Mouse (Mus musculus): Measurements from ENCODE around the gene Vezt. TPM values are rescaled to one million over a fixed set of nuclear protein-coding genes. Genes with fewer than 3 reads are reported as not detected.

Gene Vezt
- polyA plus RNA-seq, 1 experiment from 2014 or later: 32.3 TPM

DNA sequence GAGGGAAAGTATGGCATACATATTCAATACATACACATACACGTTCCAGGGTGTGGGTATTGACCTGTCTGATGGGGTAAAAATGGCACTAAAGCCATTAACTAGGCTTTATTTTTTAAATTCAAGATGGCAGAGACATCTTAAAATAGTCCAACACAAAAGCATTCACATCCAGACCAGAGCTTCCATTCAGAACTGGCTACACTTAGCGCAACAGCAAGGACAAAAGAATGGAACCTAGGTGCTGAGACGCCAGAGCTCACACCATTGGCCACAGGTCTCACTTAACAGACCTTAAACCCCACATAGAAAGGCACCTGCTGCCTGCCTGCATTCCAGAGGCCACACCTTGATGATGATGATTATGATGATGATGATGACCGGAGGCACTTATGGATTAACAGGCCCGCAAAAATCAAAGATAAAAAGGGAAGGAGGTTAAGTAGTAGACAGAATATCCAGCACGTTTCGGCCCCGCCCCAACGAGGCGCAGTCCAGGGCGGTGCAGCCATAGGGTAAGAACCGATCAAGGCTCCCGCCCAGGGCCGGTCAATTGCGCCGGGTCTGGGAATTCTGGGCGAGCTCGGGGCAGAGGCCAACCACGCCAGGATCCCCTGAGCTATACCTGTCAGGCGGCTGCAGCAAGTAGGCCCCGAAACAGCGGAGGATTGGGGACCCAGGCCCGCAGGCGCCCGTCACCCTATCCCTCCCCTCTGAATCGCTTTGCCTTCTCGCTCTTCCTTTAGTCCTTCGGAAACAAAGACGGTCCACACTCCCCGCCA lies 550 bp downstream of the Vezt start:
- Histone ChIP-seq H3K36me3 (ENCODE audit: control insufficient read depth, insufficient read depth, low read length) (no peaks in the 10 kb centered on the region), H3K4me1 (ENCODE audit: control insufficient read depth, insufficient read depth, low read length) (peaks cover 2% of the 10 kb centered on the region; the same call in 1 of the 2 replicates), H3K27me3 (ENCODE audit: control insufficient read depth, insufficient read depth, low read length) (no peaks in the 10 kb centered on the region), H3K4me2 (ENCODE audit: low read depth, severe bottlenecking) (peak overlapping the region; percentile 60), H3K4me3 (ENCODE audit: low read depth, low read length) (peak overlapping the region; percentile 85), H3K27ac (replicated peaks; ENCODE audit: low read depth, low read length) (no peak overlapping the region), H3K9me3 (ENCODE audit: control insufficient read depth, low read length) (no peaks in the 10 kb centered on the region), H3K9ac (ENCODE audit: low read length) (peak overlapping the region; percentile 82)
- DNase-seq (ENCODE audit: low spot score): peak; percentile 81
- 3% methylated on average over 30 of the region's 30 CpGs for WGBS
- peak; percentile 75 for ATAC-seq (ENCODE audit: insufficient number of reproducible peaks, low FRiP score, low TSS enrichment, low read depth)

DNA sequence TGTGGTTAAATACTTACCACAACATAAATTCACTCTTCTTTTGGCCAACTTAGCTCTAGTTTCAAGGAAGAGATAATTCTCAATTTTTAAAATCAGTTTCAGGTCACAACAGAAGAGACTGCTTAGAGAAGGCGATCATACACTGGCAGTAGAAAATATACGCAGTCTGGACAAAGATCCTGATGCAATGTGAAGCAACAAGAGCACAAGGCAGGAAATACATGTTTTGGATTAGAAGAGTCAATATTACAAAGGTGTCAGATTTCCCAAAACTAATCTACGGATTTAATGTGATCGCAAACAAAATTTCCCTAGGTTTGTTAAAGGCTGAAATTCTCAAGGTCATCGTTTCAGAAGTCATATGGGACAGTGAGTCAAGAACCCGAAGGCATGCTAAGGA lies 4.5 kb downstream of the Vezt start:
- H3K9ac ChIP-seq (ENCODE audit: low read length): no peak overlapping the region
- no peak overlapping the region for H3K4me2 ChIP-seq (ENCODE audit: low read depth, severe bottlenecking)
- no peak overlapping the region for H3K27ac ChIP-seq (replicated peaks; ENCODE audit: low read depth, low read length)
- H3K9me3 ChIP-seq (ENCODE audit: control insufficient read depth, low read length): no peaks in the 10 kb centered on the region
- H3K36me3 ChIP-seq (ENCODE audit: control insufficient read depth, insufficient read depth, low read length): no peaks in the 10 kb centered on the region
- no peak overlapping the region for H3K4me3 ChIP-seq (ENCODE audit: low read depth, low read length)
- WGBS: 90% methylated on average over 6 of the region's 6 CpGs
- no peaks in the 10 kb centered on the region for H3K27me3 ChIP-seq (ENCODE audit: control insufficient read depth, insufficient read depth, low read length)
- peaks cover 2% of the 10 kb centered on the region; the same call in 1 of the 2 replicates for H3K4me1 ChIP-seq (ENCODE audit: control insufficient read depth, insufficient read depth, low read length)
- no peak for ATAC-seq (ENCODE audit: insufficient number of reproducible peaks, low FRiP score, low TSS enrichment, low read depth)
- DNase-seq (ENCODE audit: low spot score): no peak

DNA sequence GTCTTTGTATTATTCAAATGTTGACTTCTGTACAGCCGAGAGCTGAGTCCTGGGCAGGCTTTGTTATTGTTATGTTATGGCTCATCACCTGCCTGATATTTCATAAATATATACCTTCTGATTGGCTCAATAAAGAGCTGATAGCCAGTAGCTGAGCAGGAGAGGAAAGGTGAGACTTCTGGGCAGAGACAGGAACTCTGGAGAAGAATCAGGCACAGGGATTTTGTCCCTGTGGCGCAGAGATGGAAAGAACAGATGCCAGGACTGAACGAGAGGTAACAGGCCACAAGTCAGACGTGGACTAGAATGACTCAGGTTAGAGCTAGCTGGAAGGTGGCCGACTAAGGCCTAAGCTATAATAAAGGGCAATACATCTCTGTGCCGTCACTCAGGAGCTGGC lies 7.1 kb downstream of the Vezt start:
- 86% methylated on average over 6 of the region's 6 CpGs for WGBS
- no peaks in the 10 kb centered on the region for H3K4me1 ChIP-seq (ENCODE audit: control insufficient read depth, insufficient read depth, low read length)
- no peak overlapping the region for H3K4me2 ChIP-seq (ENCODE audit: low read depth, severe bottlenecking)

DNA sequence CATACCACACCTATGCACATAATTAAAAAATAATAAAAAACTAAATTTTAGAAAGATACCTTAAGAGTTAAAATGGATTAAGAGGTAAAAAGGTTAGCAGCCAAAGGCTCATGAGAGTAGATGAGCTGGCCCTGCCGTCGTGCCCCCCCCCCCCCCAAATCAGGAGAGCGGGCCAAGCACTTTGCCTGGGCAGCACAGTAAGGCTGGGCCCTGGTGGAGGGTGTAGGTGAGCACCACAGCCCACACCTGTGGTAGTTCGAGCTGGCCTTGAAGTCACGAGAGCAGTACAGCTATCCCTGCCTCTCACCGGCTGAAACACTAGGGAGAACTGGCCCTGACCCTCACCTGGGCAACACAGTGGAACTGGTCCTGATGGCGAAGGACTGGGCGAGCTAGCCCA lies 10.5 kb downstream of the Vezt start:
- Histone ChIP-seq H3K36me3 (ENCODE audit: control insufficient read depth, insufficient read depth, low read length) (no peaks in the 10 kb centered on the region; the same call in 1 of the 2 replicates), H3K4me2 (ENCODE audit: low read depth, severe bottlenecking) (no peak overlapping the region), H3K4me1 (ENCODE audit: control insufficient read depth, insufficient read depth, low read length) (no peaks in the 10 kb centered on the region), H3K9me3 (ENCODE audit: control insufficient read depth, low read length) (no peaks in the 10 kb centered on the region), H3K9ac (ENCODE audit: low read length) (no peak overlapping the region), H3K27me3 (ENCODE audit: control insufficient read depth, insufficient read depth, low read length) (no peaks in the 10 kb centered on the region), H3K4me3 (ENCODE audit: low read depth, low read length) (no peak overlapping the region), H3K27ac (replicated peaks; ENCODE audit: low read depth, low read length) (no peak overlapping the region)
- 93% methylated on average over 7 of the region's 8 CpGs for WGBS
- ATAC-seq (ENCODE audit: insufficient number of reproducible peaks, low FRiP score, low TSS enrichment, low read depth): no peak
- DNase-seq (ENCODE audit: low spot score): no peak

More for the DNA sequence above, 7.1 kb downstream of the Vezt start:
- DNase-seq (ENCODE audit: low spot score): no peak
- Histone ChIP-seq H3K27me3 (ENCODE audit: control insufficient read depth, insufficient read depth, low read length) (no peaks in the 10 kb centered on the region), H3K9me3 (ENCODE audit: control insufficient read depth, low read length) (no peaks in the 10 kb centered on the region), H3K27ac (replicated peaks; ENCODE audit: low read depth, low read length) (no peak overlapping the region), H3K9ac (ENCODE audit: low read length) (no peak overlapping the region), H3K36me3 (ENCODE audit: control insufficient read depth, insufficient read depth, low read length) (no peaks in the 10 kb centered on the region; the same call in 1 of the 2 replicates), H3K4me3 (ENCODE audit: low read depth, low read length) (no peak overlapping the region)
- no peak for ATAC-seq (ENCODE audit: insufficient number of reproducible peaks, low FRiP score, low TSS enrichment, low read depth)

DNA sequence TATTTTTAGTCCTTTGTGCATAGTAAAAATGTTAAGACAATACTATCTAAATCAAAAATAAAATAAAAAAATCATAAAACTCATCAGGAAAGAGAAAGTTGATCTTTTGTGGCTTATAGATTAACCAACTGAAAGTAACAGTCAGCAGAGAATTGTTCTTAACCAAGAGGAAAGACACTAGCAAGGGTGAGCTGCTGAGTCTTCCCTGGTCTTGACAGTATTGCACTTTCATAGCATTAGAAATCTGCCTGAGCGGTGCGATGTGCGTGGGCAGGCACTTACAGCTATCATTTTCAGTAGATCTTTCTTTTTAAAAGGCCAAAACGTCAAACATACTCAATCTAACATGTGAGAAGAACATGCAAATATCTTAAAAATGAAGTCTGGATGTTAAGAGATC lies 14.6 kb downstream of the Vezt start:
- Histone ChIP-seq H3K4me3 (ENCODE audit: low read depth, low read length) (no peak overlapping the region), H3K9ac (ENCODE audit: low read length) (no peak overlapping the region), H3K9me3 (ENCODE audit: control insufficient read depth, low read length) (no peaks in the 10 kb centered on the region), H3K36me3 (ENCODE audit: control insufficient read depth, insufficient read depth, low read length) (no peaks in the 10 kb centered on the region; the same call in 1 of the 2 replicates), H3K4me1 (ENCODE audit: control insufficient read depth, insufficient read depth, low read length) (no peaks in the 10 kb centered on the region), H3K27ac (replicated peaks; ENCODE audit: low read depth, low read length) (no peak overlapping the region), H3K27me3 (ENCODE audit: control insufficient read depth, insufficient read depth, low read length) (no peaks in the 10 kb centered on the region), H3K4me2 (ENCODE audit: low read depth, severe bottlenecking) (no peak overlapping the region)
- no peak for DNase-seq (ENCODE audit: low spot score)
- WGBS: 93% methylated on average over 4 of the region's 4 CpGs
- no peak for ATAC-seq (ENCODE audit: insufficient number of reproducible peaks, low FRiP score, low TSS enrichment, low read depth)

DNA sequence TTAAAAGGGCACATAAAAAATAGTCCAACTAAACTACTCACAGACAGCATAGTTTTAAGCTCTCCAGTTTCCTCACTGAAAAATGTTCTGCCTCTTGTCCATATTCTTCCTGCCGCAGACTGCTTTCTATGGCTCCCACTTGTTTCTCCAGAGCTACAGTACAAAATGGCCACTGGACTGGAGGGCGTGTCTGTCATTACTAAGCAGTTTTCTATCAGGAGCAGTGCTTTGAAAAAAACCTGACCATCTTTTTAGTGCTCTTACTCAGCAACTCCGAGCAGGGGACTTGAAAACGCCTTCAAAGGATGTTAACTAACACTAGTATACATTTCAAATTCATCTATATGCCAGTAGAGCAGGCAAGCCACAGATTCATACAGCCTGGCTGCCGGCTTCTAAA lies 15.0 kb downstream of the Vezt start:
- Histone ChIP-seq H3K9ac (ENCODE audit: low read length) (no peak overlapping the region), H3K36me3 (ENCODE audit: control insufficient read depth, insufficient read depth, low read length) (no peaks in the 10 kb centered on the region; the same call in 1 of the 2 replicates)

DNA sequence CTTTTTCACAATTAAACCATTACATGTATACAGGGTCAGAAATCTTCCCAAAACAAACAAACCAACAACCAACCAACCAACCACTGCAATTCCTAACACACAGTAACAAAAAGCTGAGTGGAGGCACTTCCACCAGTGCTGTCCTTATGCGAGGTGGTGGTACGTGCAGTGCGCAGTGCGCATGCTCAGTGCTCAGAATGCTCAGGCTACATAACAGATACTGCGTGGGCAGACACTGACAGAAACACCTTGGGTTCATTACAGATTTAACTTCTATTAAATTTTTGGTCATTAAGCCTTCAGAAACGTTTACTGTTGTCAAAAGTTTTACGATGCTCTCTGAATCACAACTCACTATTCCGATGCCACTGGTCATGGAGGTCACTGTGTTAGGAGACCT lies 18.2 kb downstream of the Vezt start:
- Histone ChIP-seq H3K4me2 (ENCODE audit: low read depth, severe bottlenecking) (no peak overlapping the region), H3K36me3 (ENCODE audit: control insufficient read depth, insufficient read depth, low read length) (no peaks in the 10 kb centered on the region), H3K9ac (ENCODE audit: low read length) (no peak overlapping the region), H3K27ac (replicated peaks; ENCODE audit: low read depth, low read length) (no peak overlapping the region), H3K27me3 (ENCODE audit: control insufficient read depth, insufficient read depth, low read length) (no peaks in the 10 kb centered on the region), H3K4me1 (ENCODE audit: control insufficient read depth, insufficient read depth, low read length) (no peaks in the 10 kb centered on the region), H3K9me3 (ENCODE audit: control insufficient read depth, low read length) (no peaks in the 10 kb centered on the region), H3K4me3 (ENCODE audit: low read depth, low read length) (no peak overlapping the region)
- DNase-seq (ENCODE audit: low spot score): no peak
- ATAC-seq (ENCODE audit: insufficient number of reproducible peaks, low FRiP score, low TSS enrichment, low read depth): no peak
- WGBS: 76% methylated on average over 8 of the region's 8 CpGs

More for the DNA sequence above, 15.0 kb downstream of the Vezt start:
- Histone ChIP-seq H3K27me3 (ENCODE audit: control insufficient read depth, insufficient read depth, low read length) (no peaks in the 10 kb centered on the region), H3K4me3 (ENCODE audit: low read depth, low read length) (no peak overlapping the region), H3K9me3 (ENCODE audit: control insufficient read depth, low read length) (no peaks in the 10 kb centered on the region), H3K4me2 (ENCODE audit: low read depth, severe bottlenecking) (no peak overlapping the region), H3K4me1 (ENCODE audit: control insufficient read depth, insufficient read depth, low read length) (no peaks in the 10 kb centered on the region), H3K27ac (replicated peaks; ENCODE audit: low read depth, low read length) (no peak overlapping the region)
- ATAC-seq (ENCODE audit: insufficient number of reproducible peaks, low FRiP score, low TSS enrichment, low read depth): no peak
- WGBS: 87% methylated on average over 5 of the region's 5 CpGs
- DNase-seq (ENCODE audit: low spot score): no peak

DNA sequence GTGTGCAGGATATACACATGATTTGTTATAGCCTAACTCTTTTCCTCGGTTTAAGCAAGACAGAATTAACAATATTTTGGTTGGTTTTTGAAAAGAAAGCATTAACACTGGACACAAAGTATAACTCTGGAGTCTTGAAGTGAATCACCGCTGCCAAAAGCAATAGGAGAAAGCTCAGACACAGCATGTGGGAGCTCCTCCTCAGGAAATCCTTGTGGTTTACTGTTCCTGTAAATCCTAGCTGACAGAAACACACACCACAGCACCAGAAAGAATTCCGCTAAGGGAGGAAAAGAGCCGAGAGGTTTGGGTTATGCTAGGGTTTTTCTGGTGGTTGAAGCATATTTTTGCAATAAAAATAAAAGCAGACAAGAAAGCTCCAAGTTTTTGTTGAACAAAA lies 21.4 kb downstream of the Vezt start:
- Histone ChIP-seq H3K27ac (replicated peaks; ENCODE audit: low read depth, low read length) (no peak overlapping the region), H3K4me3 (ENCODE audit: low read depth, low read length) (no peak overlapping the region)
- 71% methylated on average over 4 of the region's 4 CpGs for WGBS

More for the DNA sequence above, 21.4 kb downstream of the Vezt start:
- no peaks in the 10 kb centered on the region for H3K4me1 ChIP-seq (ENCODE audit: control insufficient read depth, insufficient read depth, low read length)
- no peak overlapping the region for H3K4me2 ChIP-seq (ENCODE audit: low read depth, severe bottlenecking)
- no peaks in the 10 kb centered on the region for H3K36me3 ChIP-seq (ENCODE audit: control insufficient read depth, insufficient read depth, low read length)
- H3K9me3 ChIP-seq (ENCODE audit: control insufficient read depth, low read length): no peaks in the 10 kb centered on the region
- no peak for ATAC-seq (ENCODE audit: insufficient number of reproducible peaks, low FRiP score, low TSS enrichment, low read depth)
- DNase-seq (ENCODE audit: low spot score): no peak
- H3K27me3 ChIP-seq (ENCODE audit: control insufficient read depth, insufficient read depth, low read length): no peaks in the 10 kb centered on the region
- H3K9ac ChIP-seq (ENCODE audit: low read length): no peak overlapping the region
